In genomic region chr4:151919135-151919840, GRCm38 (mm10) we compare ENCODE assay signal across 13 mouse cellular contexts. TPM values are rescaled to one million over a fixed set of nuclear protein-coding genes. Genes with fewer than 3 reads are reported as not detected.
DNase-seq lines count a peak whose midpoint lies in the region; ATAC-seq and TF ChIP-seq lines count a peak whose summit lies in the region.
"Had no signal": no experiment of that assay in that cellular context is flagged by ENCODE, and none has a peak within 500 bp of the region (broad histone marks: within the 10 kb centered on the region; RNA-seq: fewer than 3 reads in every experiment).

No protein-coding gene starts in this region.

- H3K9ac ChIP-seq in heart, embryonic 13.5 days: no peak overlapping the region
- H3K9ac ChIP-seq in ES-E14 (ENCODE audit: insufficient read depth, low read depth, low read length, poor library complexity, severe bottlenecking): 0 out of 2 replicates have a peak overlapping the region, but pooled peaks have one; percentile 14
- peak overlapping the region; percentile 47; the same call in 1 of the 2 replicates for H3K9ac ChIP-seq in liver, embryonic 13.5 days
- no peak overlapping the region for H3K9ac ChIP-seq in intestine, embryonic 15.5 days
- H3K9ac ChIP-seq: lung, embryonic 14.5 days; neural tube, embryonic 15.5 days had no signal

- WGBS in heart, embryonic 13.5 days: 68% methylated on average over 20 of the region's 20 CpGs
- WGBS in liver, embryonic 13.5 days (ENCODE audit: insufficient replicate concordance): 55% methylated on average over 20 of the region's 20 CpGs
- 67% methylated on average over 20 of the region's 20 CpGs for WGBS in intestine, embryonic 15.5 days

- H3K9me3 ChIP-seq in heart, embryonic 13.5 days: peaks cover 16% of the 10 kb centered on the region
- no peaks in the 10 kb centered on the region for H3K9me3 ChIP-seq in ES-E14 (ENCODE audit: control insufficient read depth, insufficient read depth, low read depth, low read length)
- H3K9me3 ChIP-seq in liver, embryonic 13.5 days (replicated peaks): peaks cover 12% of the 10 kb centered on the region
- H3K9me3 ChIP-seq in intestine, embryonic 15.5 days: 0 out of 2 replicates have a peak, but pooled peaks cover 5% of the 10 kb centered on the region
- H3K9me3 ChIP-seq: neural tube, embryonic 15.5 days had no signal

- H3K27ac ChIP-seq in heart, embryonic 13.5 days (replicated peaks): no peak overlapping the region
- H3K27ac ChIP-seq in ES-E14 (ENCODE audit: insufficient read depth, low read depth, low read length, poor library complexity, severe bottlenecking): no peak overlapping the region
- H3K27ac ChIP-seq in liver, embryonic 13.5 days: peak overlapping the region; percentile 47; the same call in 1 of the 2 replicates
- no peak overlapping the region for H3K27ac ChIP-seq in intestine, embryonic 15.5 days
- H3K27ac ChIP-seq: neural tube, embryonic 15.5 days had no signal

- H3K4me3 ChIP-seq in heart, embryonic 13.5 days: no peak overlapping the region
- peak overlapping the region; percentile 10 to 32; a peak in 1 of 4 replicates for H3K4me3 ChIP-seq in ES-E14 (ENCODE audit: insufficient read depth in 1 of 2, low read depth in 1 of 2, low read length in 2 of 2, poor library complexity in 1 of 2, severe bottlenecking in 1 of 2)
- H3K4me3 ChIP-seq in liver, embryonic 13.5 days (replicated peaks): 0 out of 2 replicates have a peak overlapping the region, but pooled peaks have one; percentile 18
- no peak overlapping the region for H3K4me3 ChIP-seq in intestine, embryonic 15.5 days (replicated peaks)

- ATAC-seq in heart, embryonic 13.5 days (ENCODE audit: extremely low read depth, insufficient number of reproducible peaks, low FRiP score, low TSS enrichment): no peak
- peak; percentile 77 for ATAC-seq in liver, embryonic 13.5 days (ENCODE audit: low read depth)
- ATAC-seq in intestine, embryonic 15.5 days: no peak

- no peaks in the 10 kb centered on the region for H3K4me1 ChIP-seq in heart, embryonic 13.5 days
- peaks cover 0 to 6% of the 10 kb centered on the region in 2 experiments; a peak in 1 of 4 replicates for H3K4me1 ChIP-seq in ES-E14 (ENCODE audit: control insufficient read depth in 2 of 2, insufficient read depth in 2 of 2, low read length in 2 of 2, poor library complexity in 1 of 2)
- peaks cover 21% of the 10 kb centered on the region for H3K4me1 ChIP-seq in liver, embryonic 13.5 days (replicated peaks)
- H3K4me1 ChIP-seq in intestine, embryonic 15.5 days (replicated peaks): no peaks in the 10 kb centered on the region

- in situ Hi-C loops in ES-E14 (cut with MboI; ENCODE audit: low sequenced_read_pairs in 2 of 2, unreplicated experiment in 2 of 2): no loop called here

- H3K27me3 ChIP-seq in heart, embryonic 13.5 days (replicated peaks): no peaks in the 10 kb centered on the region
- no peaks in the 10 kb centered on the region for H3K27me3 ChIP-seq in liver, embryonic 13.5 days
- no peaks in the 10 kb centered on the region for H3K27me3 ChIP-seq in intestine, embryonic 15.5 days (replicated peaks)
- H3K27me3 ChIP-seq: neural tube, embryonic 15.5 days had no signal

- H3K4me2 ChIP-seq in heart, embryonic 13.5 days: peak overlapping the region; percentile 64; the same call in 1 of the 2 replicates
- peak overlapping the region; percentile 62 for H3K4me2 ChIP-seq in liver, embryonic 13.5 days
- H3K4me2 ChIP-seq in intestine, embryonic 15.5 days (replicated peaks): no peak overlapping the region

- DNase-seq in heart, adult 8-10 months (ENCODE audit: low spot score): no peak
- DNase-seq in ES-E14 (ENCODE audit: low read depth, low spot score) (no peak), R1 (ENCODE audit: low read depth, low spot score) (peak; percentile 36)
- DNase-seq in liver, embryonic 13.5 days: peak; percentile 32
- no peak for DNase-seq in kidney, postnatal 36 days
- DNase-seq: adrenal gland, postnatal 25 days; cerebellum, postnatal 25 days; heart, postnatal 14 days; kidney, postnatal 14 days had no signal

- H3K36me3 ChIP-seq in heart, embryonic 13.5 days: no peaks in the 10 kb centered on the region
- H3K36me3 ChIP-seq in ES-E14 (ENCODE audit: control insufficient read depth, insufficient read depth, low read length, poor library complexity, severe bottlenecking): no peaks in the 10 kb centered on the region
- H3K36me3 ChIP-seq in liver, embryonic 13.5 days: no peaks in the 10 kb centered on the region
- no peaks in the 10 kb centered on the region for H3K36me3 ChIP-seq in intestine, embryonic 15.5 days
- H3K36me3 ChIP-seq: neural tube, embryonic 15.5 days had no signal

TF ChIP-seq in ES-E14, 5 proteins besides CTCF, POLR2A, EP300 and RAD21:
- no peak for TF ChIP-seq HCFC1 (IDR thresholded peaks at IDR 0.05; ENCODE audit: borderline replicate concordance, insufficient read depth, low read length)
- TF ChIP-seq MAFK (IDR thresholded peaks at IDR 0.05; ENCODE audit: insufficient read depth, low read depth, low read length): no peak
- TF ChIP-seq ZC3H11A (IDR thresholded peaks at IDR 0.05; ENCODE audit: borderline replicate concordance, low read depth, low read length): no peak
- no peak for TF ChIP-seq CHD2 (IDR thresholded peaks at IDR 0.05; ENCODE audit: low read depth, low read length)
- no peak for TF ChIP-seq ZNF384 (IDR thresholded peaks at IDR 0.05; ENCODE audit: low read depth, low read length)
TF ChIP-seq in ES-E14: peak in this region for 0.

RNA-seq across cellular contexts. Expression of gene Dnajc11, which starts 14.2 kb away (rescaled TPM):
- polyA plus RNA-seq in heart, embryonic 13.5 days (2015; fragmentation: Nextera tagmentation; extraction: Ambion mirVana): 57.1 and 59.2 TPM in 2 replicates
- total RNA-seq in heart, adult 8-10 months (2022): 100 to 1,000 TPM in 1 of 4 experiments, 10 to 100 TPM in 3; 71.2 to 111 (median 87.7) TPM
- 98.2 and 103 TPM in 2 replicates for total RNA-seq in ES-E14 (2012; rRNA removed)
- polyA plus RNA-seq in liver, embryonic 13.5 days (2015; fragmentation: Nextera tagmentation; extraction: Ambion mirVana): 58.3 and 66.6 TPM in 2 replicates
- 73.2 and 75.6 TPM in 2 replicates for polyA plus RNA-seq in intestine, embryonic 15.5 days (2015; fragmentation: Nextera tagmentation; extraction: Ambion mirVana)

RNA-seq across cellular contexts. Expression of gene Camta1, which starts 57.6 kb away (rescaled TPM):
- 118 and 142 TPM in 2 replicates for polyA plus RNA-seq in heart, embryonic 13.5 days (2015; fragmentation: Nextera tagmentation; extraction: Ambion mirVana)
- 100 to 1,000 TPM; 185 to 232 (median 202) TPM for total RNA-seq in heart, adult 8-10 months (2022)
- 9.3 and 15.5 TPM in 2 replicates for total RNA-seq in ES-E14 (2012; rRNA removed)
- 43.6 and 47.8 TPM in 2 replicates for polyA plus RNA-seq in liver, embryonic 13.5 days (2015; fragmentation: Nextera tagmentation; extraction: Ambion mirVana)
- 70.2 and 75.7 TPM in 2 replicates for polyA plus RNA-seq in intestine, embryonic 15.5 days (2015; fragmentation: Nextera tagmentation; extraction: Ambion mirVana)

Comparison
In these comparisons a context has a peak if more than half of its experiments do, and no peak if none do; other contexts are left out.
1. H3K4me3 ChIP-seq: peak in ES-E14 (2 of 2) and liver, embryonic 13.5 days (single experiment); none in heart, embryonic 13.5 days (single experiment) and intestine, embryonic 15.5 days (single experiment).
2. H3K9ac ChIP-seq: peak in ES-E14 (single experiment) and liver, embryonic 13.5 days (single experiment); none in heart, embryonic 13.5 days (single experiment) and intestine, embryonic 15.5 days (single experiment).
3. DNase-seq: peak in R1 (single experiment) and liver, embryonic 13.5 days (single experiment); none in heart, adult 8-10 months (single experiment), ES-E14 (single experiment) and kidney, postnatal 36 days (0 of 2).